Mouse (Mus musculus): ENCODE measurements around the gene Ctnna2.

Ctnna2 gene

DNA sequence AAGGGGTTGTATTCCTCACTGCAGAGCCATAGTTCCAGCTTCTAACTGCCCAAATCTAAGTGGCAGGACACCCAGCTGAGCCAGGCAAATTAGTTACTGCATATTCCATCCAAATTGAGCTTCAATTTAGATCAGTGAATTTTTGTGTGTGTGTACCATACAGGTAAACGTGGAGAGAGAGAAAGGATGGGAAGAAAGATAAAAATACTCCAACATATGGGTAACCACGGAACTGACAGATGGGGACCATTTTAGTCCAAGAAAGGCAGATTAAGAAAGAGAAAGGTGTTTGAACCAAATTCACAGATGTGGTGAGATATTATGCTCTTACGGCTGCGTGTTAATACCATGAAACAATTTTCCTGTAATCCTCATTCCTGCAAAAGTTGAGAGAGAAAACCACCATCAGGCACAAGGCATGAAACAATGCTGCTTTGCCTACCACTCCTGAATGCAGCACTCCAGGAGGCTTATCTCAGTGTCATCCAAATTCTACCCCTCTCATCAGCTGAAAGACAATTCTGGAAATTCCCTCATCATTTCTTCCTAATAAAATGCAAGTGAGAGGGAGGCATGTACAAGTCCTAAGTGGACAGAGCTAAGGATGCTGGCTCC lies 840.1 kb downstream of the Ctnna2 start:
- no peak for DNase-seq (ENCODE audit: low read depth)

DNA sequence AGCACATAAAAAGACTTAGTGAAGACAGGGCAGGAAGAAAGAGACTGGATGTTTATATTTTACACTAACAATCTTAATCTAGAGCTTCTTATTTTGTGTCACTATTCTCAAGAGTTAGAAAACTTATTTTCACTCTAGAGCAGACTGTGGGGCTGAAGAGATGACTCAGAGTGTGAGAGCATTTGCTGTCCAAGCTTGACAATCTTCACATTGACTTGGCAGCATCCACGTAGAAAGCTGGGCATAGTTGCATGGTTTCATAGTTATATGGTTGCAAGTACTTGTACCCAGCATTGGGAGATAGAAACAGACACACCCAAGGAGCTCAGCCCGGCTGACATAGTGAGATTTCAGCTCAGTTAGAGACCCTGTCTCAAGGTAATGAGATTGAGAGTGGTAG lies 858.6 kb downstream of the Ctnna2 start:
- DNase-seq (ENCODE audit: low read depth) = no peak

DNA sequence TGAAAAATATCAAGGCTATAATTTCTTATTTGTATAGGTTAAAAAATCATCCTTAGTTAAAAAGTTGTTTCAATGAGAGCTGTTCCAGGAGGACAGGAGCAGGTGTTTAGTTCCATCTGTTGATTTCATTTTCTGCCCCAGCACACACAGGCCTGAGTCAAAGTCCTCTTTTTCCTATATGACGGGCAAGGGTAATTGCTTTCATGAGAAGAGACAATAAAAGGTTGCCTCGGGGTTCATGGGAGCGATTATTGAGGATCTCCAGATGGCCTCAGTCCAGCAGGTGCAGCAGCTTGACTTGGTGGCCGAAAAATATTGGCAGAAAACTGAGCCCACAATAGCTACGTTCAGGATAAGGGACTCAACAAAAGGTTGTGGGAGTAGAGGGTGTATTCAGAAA lies 859.0 kb downstream of the Ctnna2 start:
- no peak for DNase-seq (ENCODE audit: low read depth)

DNA sequence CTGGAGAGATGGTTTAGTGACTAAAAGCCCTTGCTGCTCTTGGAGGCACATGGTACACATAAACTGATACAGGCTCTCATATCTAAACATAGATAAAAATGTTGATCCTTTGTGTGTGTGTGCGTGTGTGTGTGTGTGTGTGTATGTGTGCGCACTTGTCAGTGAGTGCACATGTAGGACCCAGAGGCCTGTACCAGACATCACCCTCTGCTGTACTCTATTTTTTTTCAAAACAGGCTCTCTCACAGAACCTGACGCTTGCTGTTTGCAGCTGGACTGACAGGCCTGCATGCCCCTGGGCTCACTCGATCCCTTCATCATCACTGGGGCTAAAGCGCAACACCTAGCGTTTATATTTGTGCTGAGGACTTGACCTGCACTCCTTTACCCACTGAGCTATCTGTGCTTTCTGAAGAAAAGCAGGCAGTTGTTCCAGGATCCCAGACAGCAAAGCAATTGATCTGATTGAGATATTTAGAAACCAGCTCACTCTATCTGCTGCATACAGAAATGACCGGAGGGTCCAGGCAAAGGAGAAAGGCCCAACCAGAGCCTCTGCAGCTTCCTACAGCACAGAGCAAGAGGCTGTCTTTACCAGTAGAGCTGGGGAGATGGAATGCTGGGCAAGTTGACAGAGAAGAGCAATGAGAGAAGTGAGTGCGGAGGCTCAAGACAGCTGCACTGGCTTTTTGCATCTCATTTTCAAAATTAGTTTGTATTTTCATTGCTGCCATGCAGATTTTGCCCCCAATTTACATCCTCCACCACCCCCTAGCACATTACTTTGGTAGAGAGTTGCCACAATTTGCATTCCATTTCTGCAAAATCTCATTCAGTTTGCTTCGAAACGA lies 870.2 kb downstream of the Ctnna2 start:
- no peak for DNase-seq (ENCODE audit: low read depth)

DNA sequence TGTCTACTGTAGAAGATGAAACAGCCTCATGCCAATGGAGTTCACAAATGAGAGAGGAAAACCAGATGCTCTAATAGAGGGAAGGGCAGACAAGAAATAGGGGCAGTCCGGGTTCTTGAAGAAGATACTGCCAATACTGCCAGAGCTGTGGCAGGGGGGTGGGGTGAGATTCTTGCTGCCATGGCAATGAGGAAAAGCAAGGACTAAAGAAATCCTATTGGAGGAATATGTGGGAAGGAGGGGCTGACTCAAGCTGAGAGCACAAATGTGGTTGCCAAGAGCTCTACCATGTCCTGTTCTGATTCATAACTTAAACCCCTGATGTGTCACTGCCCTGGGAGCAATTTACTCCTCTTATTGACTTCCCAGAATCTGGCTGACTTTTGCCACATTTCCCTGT lies 878.5 kb downstream of the Ctnna2 start:
- no peak for DNase-seq (ENCODE audit: low read depth)

DNA sequence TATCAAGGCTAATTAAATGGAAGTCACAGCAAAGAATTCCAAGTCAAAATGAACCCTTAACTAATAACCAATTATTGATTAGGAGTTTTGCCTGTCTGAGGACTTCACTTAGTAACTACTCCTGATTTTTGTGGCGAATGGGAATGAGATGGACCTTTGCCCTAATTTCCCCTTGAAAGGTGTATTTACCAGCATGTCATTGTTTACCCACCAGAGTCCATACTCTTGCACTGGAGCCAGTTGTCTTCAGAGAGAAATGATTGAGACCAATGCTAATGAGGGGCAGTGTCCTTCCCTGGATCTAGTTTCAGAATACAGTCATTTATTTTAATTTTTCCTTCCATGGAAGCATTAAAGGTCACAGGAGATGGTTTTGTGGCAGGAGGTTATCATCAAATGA lies 881.0 kb downstream of the Ctnna2 start:
- DNase-seq (ENCODE audit: low read depth) = no peak

DNA sequence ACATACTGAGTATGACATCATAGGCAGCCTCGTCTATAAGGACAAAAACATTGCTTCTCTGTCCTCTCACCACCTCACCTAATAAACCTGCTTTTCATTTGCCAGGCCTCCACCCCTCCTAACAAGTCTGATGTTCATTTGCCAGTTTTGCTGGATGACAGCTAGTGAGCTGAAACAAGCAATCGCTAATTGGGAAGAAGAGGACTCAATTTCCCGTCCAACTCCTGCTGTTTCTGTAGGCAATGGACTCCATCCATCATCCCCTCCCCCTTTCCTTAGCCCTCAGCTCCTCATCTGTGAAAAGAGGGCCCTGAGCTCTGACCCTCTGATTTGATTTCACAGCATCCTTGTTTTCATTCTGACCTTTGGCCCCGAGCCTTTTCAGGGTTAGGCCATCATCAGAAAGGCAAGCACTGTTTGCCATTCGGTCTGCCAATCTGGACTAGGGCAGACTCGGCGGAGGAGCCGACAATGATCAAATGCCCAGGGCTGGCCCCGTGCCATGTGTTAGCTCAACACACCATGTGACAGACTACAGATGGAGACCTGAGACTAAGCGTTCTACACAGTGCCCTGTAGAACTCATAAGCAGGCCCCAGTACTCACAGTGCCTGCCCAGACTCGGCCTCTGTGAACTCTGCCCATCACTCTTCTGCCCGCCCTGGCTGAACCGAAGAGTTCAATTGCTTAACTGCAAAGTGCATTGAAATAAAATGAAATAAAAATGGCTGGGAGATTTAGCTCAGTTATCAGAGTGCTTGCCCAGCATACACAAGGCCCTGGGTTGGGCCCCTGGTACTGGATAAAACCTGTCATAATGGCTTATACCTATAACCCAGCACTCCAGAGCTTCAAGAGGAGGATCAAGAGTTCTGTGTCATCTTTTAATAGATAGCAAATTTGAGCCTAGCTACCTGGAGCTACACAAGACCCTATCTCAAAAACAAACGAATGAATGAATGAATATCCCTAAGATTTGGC lies 903.8 kb downstream of the Ctnna2 start:
- no peak for DNase-seq (ENCODE audit: low read depth)

DNA sequence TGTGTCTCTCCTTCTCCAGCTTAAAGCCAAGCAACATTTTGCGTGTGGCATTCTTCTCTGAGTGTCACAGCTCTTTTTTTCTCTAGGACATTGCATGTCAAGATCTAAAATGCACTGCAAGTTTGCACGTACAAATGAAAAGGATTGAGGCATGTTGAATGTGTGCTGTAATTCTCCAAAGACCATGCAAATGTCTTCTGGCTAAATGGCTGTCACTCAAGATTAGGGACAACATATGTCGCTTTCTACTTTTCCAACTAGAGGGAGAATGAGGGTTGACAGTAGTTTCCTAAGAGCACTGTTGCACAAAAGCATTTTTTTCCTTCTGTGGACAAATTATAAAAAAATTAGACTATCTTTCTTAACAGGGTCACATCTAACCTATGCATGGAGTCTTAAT lies 909.9 kb downstream of the Ctnna2 start:
- DNase-seq (ENCODE audit: low read depth) = no peak

DNA sequence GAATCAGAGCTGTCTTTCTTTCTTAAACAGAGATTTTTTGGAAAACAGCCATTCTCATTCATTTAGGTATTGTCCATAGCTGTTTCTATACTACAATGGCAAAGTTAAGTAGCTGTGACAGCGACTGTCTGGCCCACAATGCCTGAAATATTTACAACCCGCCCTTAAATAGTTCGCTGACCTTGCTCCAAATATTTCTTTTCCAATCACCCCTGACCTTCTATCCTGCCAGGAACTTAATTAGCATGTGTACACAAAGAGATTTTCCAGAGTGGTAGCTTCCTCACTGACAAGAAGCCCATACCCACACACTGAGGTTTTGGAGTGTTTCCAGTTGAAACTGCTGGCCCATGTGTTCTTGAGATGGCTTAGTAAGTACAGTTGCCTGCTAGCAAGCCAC lies 928.8 kb downstream of the Ctnna2 start:
- no peak for DNase-seq (ENCODE audit: low read depth)

DNA sequence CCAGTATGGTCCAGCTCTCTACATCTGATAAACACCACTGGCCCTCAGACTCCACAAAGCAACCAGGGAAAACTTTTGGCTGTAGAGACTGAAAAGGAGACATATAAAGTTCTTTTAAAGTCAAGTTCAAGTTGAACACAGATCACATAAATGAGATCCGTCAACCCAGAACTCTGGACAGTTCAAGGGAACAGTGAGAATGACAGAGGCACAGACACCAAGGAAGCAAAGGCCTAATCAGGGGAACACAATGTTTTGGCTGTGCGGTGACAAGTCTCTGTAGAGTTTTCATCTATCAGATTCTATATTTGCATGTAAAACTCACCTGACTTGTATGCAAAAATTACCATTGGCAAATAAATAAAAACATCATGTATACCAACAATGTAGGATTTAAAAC lies 929.3 kb downstream of the Ctnna2 start:
- DNase-seq (ENCODE audit: low read depth) = no peak

DNA sequence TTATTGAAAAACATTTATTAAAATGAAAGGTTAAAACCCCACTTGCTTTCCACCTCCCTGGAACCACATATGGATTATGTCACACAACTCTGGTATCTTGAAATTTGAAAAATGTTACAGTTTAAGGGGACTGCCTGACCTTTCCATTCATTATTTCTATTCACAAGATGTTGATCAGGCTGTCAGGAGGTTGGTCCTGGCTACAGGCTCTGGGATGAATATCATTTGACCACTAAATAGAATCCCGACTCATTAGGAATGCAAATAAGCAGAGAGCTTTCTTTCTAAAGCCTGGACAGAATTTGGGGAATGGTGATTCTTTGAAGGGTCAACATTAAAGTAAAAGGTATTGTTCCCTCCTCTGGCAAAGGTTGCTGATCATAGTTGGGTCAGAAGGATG lies 931.9 kb downstream of the Ctnna2 start:
- no peak for DNase-seq (ENCODE audit: low read depth)

DNA sequence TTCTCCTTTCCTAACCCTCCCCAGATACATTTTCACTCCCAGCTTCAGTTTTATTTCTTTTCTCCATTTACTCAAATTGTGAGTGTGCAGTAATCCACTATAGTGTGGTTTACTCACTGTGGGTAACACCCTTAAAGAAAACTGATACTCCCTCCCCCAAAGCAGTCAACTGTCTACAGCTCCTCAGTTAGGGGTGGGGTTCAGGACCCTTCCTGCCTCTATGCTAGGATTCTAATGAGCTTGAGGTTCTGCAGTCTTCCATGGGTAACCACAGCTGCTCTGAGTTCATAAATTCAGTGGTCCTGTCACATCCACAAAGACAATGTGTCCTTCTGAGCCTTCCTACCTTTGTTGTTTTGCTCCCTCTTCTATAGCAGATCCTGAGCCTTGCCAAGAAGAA lies 954.4 kb downstream of the Ctnna2 start:
- DNase-seq (ENCODE audit: low read depth) = no peak

DNA sequence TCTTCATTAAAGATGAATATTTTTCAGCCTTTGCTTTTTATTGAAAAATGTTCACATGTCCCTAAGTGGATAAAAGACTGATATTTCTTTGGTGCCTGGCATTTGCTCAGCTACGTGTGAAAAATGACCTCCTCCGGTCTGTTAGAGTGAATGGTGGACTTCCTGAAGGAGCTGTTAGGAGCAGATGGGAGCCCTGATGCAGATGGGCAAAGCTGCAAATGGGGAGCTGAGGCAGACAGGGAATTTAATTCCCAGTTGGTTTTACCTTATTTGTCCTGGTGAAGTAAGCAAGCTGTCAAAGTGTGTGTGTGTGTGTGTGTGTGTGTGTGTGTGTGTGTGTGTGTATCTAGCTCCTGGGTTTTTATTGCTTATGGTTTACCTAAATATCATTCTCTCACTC lies 966.3 kb downstream of the Ctnna2 start:
- DNase-seq (ENCODE audit: low read depth) = no peak

DNA sequence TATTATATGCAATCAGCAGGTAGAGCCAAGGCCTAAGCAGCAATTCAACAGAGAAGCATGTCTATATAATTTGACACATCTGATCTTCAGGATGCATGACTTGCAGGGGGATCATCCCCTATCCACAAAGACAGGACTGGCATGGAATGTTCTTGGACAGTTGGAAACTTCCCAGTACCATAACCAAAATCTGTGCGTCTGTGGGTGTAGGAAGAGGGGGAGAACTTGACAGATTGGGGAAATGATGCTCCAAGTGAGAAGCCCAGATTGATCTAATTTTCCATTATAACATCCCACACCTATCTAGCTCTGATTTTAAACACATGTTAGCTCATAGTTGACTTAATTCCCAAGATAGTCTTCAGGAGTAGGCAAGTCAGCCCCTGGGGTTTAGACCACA lies 968.5 kb downstream of the Ctnna2 start:
- DNase-seq (ENCODE audit: low read depth) = no peak

DNA sequence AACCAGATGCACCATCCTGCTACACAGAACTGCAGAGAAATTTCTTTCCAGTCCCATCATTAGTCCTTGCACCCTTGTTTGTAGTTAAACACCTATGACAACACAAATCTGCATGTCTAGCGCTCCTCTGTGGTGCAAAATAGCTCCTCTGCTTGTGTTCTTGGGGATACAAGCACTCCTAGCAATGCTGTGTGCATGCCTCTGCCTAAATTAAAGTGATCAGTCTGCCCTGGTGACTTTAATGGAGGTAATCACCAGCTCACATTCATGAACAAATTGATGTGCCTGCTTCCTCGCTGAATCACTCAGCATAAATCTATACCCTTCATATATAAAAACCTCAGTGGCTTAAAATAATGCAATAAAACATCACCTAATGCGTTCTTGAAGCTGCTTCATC lies 987.4 kb downstream of the Ctnna2 start:
- no peak for DNase-seq (ENCODE audit: low read depth)

DNA sequence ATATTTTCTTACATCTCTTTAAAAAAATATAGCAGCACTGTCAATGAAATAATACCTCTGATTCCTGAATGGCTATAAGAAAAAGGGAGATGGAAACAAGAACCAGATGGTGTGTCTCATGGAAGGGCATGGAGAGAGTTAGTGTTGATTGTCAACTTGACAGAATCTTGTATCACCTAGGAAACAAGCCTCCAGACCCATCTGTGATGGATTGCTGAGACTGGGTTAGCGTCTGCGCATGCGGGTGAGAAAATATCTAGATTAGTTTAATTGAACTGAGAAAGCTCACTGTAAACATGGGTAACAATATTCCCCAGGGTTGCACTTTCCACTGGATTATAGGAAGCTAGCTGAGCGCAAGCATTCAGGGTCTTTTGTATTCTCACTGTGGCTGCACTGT lies 994.7 kb downstream of the Ctnna2 start:
- no peak for DNase-seq (ENCODE audit: low read depth)

DNA sequence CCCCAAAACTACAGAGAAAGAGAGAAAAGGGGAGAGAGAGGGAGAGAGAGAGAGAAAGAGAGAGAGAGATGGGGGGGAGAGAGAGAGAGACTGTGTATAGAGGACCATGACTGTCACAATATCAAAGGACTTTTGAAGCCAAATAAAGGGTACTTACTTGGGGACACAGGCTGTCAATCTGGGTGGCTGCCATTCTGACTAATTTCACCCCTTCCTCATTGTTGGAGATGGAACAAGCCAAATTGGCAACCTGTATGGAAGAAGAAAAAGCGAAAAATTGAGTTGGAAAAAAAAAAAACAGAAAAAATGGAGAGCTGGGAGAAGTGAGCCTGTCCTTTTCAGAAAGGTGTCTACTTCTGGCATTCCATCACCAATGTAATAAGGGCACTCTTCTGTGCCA lies 997.8 kb downstream of the Ctnna2 start:
- DNase-seq (ENCODE audit: low read depth) = no peak

DNA sequence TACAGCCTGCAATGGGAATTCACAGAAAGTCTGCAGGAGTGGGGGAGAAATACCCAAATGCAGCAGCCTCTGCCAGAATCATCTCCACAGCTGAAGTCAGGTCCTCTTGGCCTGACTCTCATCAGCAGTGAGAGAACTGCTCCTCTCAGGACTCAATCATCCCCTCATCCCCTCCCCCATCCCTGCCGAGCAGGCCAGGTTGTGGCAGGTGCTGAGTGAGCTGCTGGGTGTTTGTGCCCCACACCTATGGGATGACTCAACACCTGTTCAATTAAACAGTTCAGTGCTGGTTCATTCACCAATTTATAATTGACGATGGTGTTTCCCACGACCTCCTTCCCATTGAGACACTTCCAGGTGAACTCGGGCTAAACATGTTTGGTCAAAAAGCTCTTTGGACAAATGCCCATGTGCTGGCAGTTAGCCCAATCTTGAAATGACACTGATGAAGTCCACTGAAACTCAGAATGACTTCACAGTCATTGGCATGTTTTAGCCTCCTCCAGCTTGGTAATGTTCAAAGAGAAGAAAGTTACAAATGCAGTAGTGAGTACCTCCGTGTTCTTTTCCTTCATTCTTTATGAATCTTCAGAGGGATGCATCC lies 1000.1 kb downstream of the Ctnna2 start:
- no peak for DNase-seq (ENCODE audit: low read depth)

DNA sequence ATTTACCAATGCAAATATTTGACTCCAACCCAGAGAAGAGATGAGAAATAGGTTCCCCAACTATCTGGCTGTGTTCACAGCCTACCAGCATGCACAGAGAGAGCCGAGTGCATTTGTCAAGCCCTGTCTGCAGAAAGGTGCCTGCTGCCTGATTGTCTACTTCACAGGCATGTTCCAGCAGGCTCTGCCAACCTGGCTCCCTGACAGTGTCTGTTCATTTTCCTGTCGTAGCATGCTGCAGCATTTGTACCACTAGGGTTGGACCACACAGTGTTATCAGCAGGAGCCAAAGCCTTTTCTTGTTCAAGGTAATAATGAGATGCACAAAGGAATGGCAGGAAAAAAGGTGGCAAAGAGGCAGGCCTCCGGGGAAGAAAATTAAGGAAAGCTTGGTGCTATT lies 1001.7 kb downstream of the Ctnna2 start:
- DNase-seq (ENCODE audit: low read depth) = no peak

DNA sequence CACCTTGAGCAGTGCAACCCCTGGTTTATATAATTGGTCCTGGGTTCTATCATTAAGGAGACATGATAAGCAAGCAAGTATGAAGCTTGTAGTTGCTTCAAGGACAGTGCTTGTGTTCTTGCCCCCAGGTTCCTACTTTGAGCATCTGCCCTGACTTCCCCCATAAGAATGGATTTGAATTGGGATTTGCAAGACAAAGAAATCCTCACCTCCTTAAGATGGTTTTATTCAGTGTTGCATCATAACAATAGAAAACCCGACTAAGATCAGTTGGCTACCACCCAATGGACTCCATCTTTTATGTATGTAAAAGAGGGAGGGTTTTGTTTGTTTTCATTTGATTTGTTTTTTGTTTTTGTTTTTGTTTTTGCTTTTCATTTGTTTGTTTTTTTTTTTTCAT lies 1005.2 kb downstream of the Ctnna2 start:
- DNase-seq (ENCODE audit: low read depth) = no peak

DNA sequence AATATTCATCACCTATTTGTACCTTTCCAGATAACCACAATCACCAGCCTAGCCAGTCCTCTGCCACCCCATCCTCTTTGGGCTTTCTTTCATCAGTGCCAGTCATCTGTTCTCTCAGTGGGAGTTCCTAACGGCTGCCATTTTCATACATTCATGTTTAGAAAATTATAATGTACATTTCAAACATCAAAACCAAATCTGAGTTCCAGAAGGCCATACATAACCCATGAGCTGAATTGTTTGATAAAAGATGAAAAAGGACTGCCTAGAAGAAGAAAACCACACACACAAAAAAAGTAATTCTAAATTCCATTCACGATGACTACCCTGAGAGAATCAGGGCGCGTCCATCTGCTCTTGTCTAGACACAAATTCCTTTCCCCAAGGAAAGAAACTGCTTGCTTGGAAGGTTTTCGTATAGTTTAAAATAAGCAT lies 1014.5 kb downstream of the Ctnna2 start:
- no peak for DNase-seq (ENCODE audit: low read depth)

DNA sequence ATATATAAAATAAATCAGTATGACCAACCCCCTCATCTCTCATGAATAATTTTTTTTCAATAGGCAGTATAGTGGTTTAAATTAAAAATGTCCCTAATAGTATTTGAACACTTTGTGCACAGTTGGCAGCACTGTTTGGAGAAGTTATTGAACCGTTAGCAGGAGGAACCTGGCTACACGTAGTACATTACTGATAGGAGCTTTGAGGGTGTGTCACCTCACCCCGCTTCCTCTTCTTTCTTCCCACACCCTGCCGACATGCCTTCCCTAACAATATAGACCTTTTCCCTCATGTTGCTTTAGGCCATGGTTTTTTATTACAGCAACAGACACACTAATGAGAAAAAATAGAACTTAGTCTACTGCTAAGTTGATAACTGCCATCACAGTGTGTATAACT lies 1071.4 kb downstream of the Ctnna2 start:
- DNase-seq (ENCODE audit: low read depth) = no peak
